18 mouse cellular contexts compared by ENCODE assay signal in the genomic region with DNA sequence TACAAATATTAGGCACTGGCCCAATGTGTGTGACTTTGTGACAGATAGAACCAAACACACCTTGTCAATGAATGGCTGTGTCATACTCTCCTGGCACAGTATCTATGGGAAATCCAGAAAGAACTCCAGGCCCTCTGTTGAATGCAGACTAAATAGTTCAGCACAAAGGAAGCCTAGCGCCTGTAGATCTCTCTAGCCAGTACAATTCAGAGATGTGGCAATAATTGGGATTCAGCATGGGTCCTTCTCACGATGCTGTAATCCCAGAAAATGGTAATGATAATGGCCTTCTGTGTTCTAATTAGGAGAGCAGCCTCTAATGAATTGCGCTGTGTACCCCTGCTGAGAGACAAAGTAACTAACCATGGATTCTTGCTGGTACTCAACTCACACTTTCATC. TPM values are rescaled to one million over a fixed set of nuclear protein-coding genes. Genes with fewer than 3 reads are reported as not detected.
DNase-seq lines count a peak whose midpoint lies in the region; ATAC-seq lines count a peak whose summit lies in the region.
"Had no signal": no experiment of that assay in that cellular context is flagged by ENCODE, and none has a peak within 500 bp of the region (broad histone marks: within the 10 kb centered on the region; RNA-seq: fewer than 3 reads in every experiment).

No protein-coding gene starts in this region.

- no peak for DNase-seq in hindbrain, embryonic 10.5 days (ENCODE audit: low spot score)
- peak; percentile 54 for DNase-seq in forebrain, embryonic 11.5 days (ENCODE audit: low spot score)
- DNase-seq in retina, embryonic 14.5 days (ENCODE audit: low spot score) = peak; percentile 69
- DNase-seq in right cerebral cortex, postnatal 25 days = no peak
- DNase-seq in layer of hippocampus, adult 9-11 months = no peak
- DNase-seq: adrenal gland, postnatal 36 days; cerebellum, adult 8-10 months; heart, adult 2 months; kidney, adult 18-20 months; kidney, postnatal 14 days; lung, postnatal 10 days; thymus, postnatal 4 days had no signal

- WGBS in hindbrain, embryonic 13.5 days = 43% methylated on average over 3 of the region's 3 CpGs
- 69% methylated on average over 3 of the region's 3 CpGs for WGBS in hindbrain, embryonic 10.5 days
- 21% methylated on average over 3 of the region's 3 CpGs for WGBS in forebrain, embryonic 11.5 days
- WGBS in hindbrain, embryonic 15.5 days = 38% methylated on average over 3 of the region's 3 CpGs

- H3K9me3 ChIP-seq in hindbrain, embryonic 13.5 days = no peaks in the 10 kb centered on the region
- peaks cover under 1% of the 10 kb centered on the region; the same call in 1 of the 2 replicates for H3K9me3 ChIP-seq in hindbrain, embryonic 10.5 days
- peaks cover under 1% of the 10 kb centered on the region for H3K9me3 ChIP-seq in forebrain, embryonic 11.5 days (ENCODE audit: control insufficient read depth, low read length)
- 0 out of 2 replicates have a peak, but pooled peaks cover under 1% of the 10 kb centered on the region for H3K9me3 ChIP-seq in hindbrain, embryonic 15.5 days
- H3K9me3 ChIP-seq: embryonic facial prominence, embryonic 13.5 days; heart, embryonic 15.5 days; limb, embryonic 15.5 days had no signal

- H3K27ac ChIP-seq in hindbrain, embryonic 13.5 days = no peak overlapping the region
- H3K27ac ChIP-seq in hindbrain, embryonic 10.5 days = no peak overlapping the region
- no peak overlapping the region for H3K27ac ChIP-seq in forebrain, embryonic 11.5 days (ENCODE audit: low read depth, low read length)
- no peak overlapping the region for H3K27ac ChIP-seq in hindbrain, embryonic 15.5 days (replicated peaks)
- H3K27ac ChIP-seq: embryonic facial prominence, embryonic 13.5 days; heart, adult 2 months; heart, embryonic 15.5 days; limb, embryonic 15.5 days had no signal

- no peak overlapping the region for H3K9ac ChIP-seq in hindbrain, embryonic 13.5 days
- no peak overlapping the region for H3K9ac ChIP-seq in forebrain, embryonic 11.5 days (ENCODE audit: low read length)
- no peak overlapping the region for H3K9ac ChIP-seq in hindbrain, embryonic 15.5 days
- H3K9ac ChIP-seq: embryonic facial prominence, embryonic 13.5 days; heart, embryonic 15.5 days; limb, embryonic 15.5 days had no signal

- no peak overlapping the region for H3K4me2 ChIP-seq in hindbrain, embryonic 13.5 days
- H3K4me2 ChIP-seq in forebrain, embryonic 11.5 days (ENCODE audit: low read depth, low read length, severe bottlenecking) = no peak overlapping the region
- no peak overlapping the region for H3K4me2 ChIP-seq in hindbrain, embryonic 15.5 days
- H3K4me2 ChIP-seq: embryonic facial prominence, embryonic 13.5 days; heart, embryonic 15.5 days; limb, embryonic 15.5 days had no signal

- peak; percentile 57; the same call in 1 of the 2 replicates for ATAC-seq in hindbrain, embryonic 13.5 days (ENCODE audit: low FRiP score)
- ATAC-seq in forebrain, embryonic 11.5 days (replicated peaks; ENCODE audit: low FRiP score) = peak; percentile 92
- peak; percentile 51; the same call in 1 of the 2 replicates for ATAC-seq in hindbrain, embryonic 15.5 days (ENCODE audit: low FRiP score, low read depth)

- no peak overlapping the region for H3K4me3 ChIP-seq in hindbrain, embryonic 13.5 days
- no peak overlapping the region for H3K4me3 ChIP-seq in hindbrain, embryonic 10.5 days
- H3K4me3 ChIP-seq in forebrain, embryonic 11.5 days (ENCODE audit: low read depth, low read length) = no peak overlapping the region
- no peak overlapping the region for H3K4me3 ChIP-seq in hindbrain, embryonic 15.5 days
- H3K4me3 ChIP-seq: embryonic facial prominence, embryonic 13.5 days; heart, adult 2 months; heart, embryonic 15.5 days; limb, embryonic 15.5 days; megakaryocyte, embryonic 14.5 days had no signal

- H3K36me3 ChIP-seq in hindbrain, embryonic 13.5 days = no peaks in the 10 kb centered on the region
- peaks cover under 1% of the 10 kb centered on the region; the same call in 1 of the 2 replicates for H3K36me3 ChIP-seq in hindbrain, embryonic 10.5 days
- no peaks in the 10 kb centered on the region for H3K36me3 ChIP-seq in forebrain, embryonic 11.5 days (ENCODE audit: control insufficient read depth, insufficient read depth, low read length)
- H3K36me3 ChIP-seq in hindbrain, embryonic 15.5 days = no peaks in the 10 kb centered on the region
- H3K36me3 ChIP-seq: embryonic facial prominence, embryonic 13.5 days; heart, embryonic 15.5 days; limb, embryonic 15.5 days had no signal

- H3K4me1 ChIP-seq in hindbrain, embryonic 13.5 days (replicated peaks) = no peaks in the 10 kb centered on the region; the same call in 1 of the 2 replicates
- H3K4me1 ChIP-seq in hindbrain, embryonic 10.5 days (replicated peaks) = peaks cover 7% of the 10 kb centered on the region; the same call in 1 of the 2 replicates
- H3K4me1 ChIP-seq in forebrain, embryonic 11.5 days (replicated peaks; ENCODE audit: control insufficient read depth, insufficient read depth, low read length) = peaks cover 3% of the 10 kb centered on the region; the same call in 1 of the 2 replicates
- no peaks in the 10 kb centered on the region for H3K4me1 ChIP-seq in hindbrain, embryonic 15.5 days (replicated peaks)
- H3K4me1 ChIP-seq: embryonic facial prominence, embryonic 13.5 days; heart, embryonic 15.5 days; limb, embryonic 15.5 days; megakaryocyte, embryonic 14.5 days had no signal

- H3K27me3 ChIP-seq in hindbrain, embryonic 13.5 days = no peaks in the 10 kb centered on the region
- H3K27me3 ChIP-seq in hindbrain, embryonic 10.5 days (ENCODE audit: insufficient read depth, poor library complexity, severe bottlenecking) = no peaks in the 10 kb centered on the region
- no peaks in the 10 kb centered on the region for H3K27me3 ChIP-seq in forebrain, embryonic 11.5 days (ENCODE audit: control insufficient read depth, insufficient read depth, low read length)
- H3K27me3 ChIP-seq in hindbrain, embryonic 15.5 days = no peaks in the 10 kb centered on the region
- H3K27me3 ChIP-seq: embryonic facial prominence, embryonic 13.5 days; heart, embryonic 15.5 days; limb, embryonic 15.5 days had no signal

RNA-seq across cellular contexts. Expression of a gene that starts 8.6 kb away (rescaled TPM):
- 19.2 and 22.8 TPM in 2 replicates for polyA plus RNA-seq in hindbrain, embryonic 13.5 days (2015; fragmentation: Nextera tagmentation; extraction: Ambion mirVana)
- 30.2 and 32.7 TPM in 2 replicates for polyA plus RNA-seq in hindbrain, embryonic 10.5 days (2016; fragmentation: Nextera tagmentation; extraction: Ambion mirVana)
- polyA plus RNA-seq in forebrain, embryonic 11.5 days (2014; fragmentation: Nextera tagmentation; extraction: Ambion mirVana) = 17.0 and 19.5 TPM in 2 replicates
- 12.8 and 18.5 TPM in 2 replicates for polyA plus RNA-seq in hindbrain, embryonic 15.5 days (2015; fragmentation: Nextera tagmentation; extraction: Ambion mirVana)

Comparison
In these comparisons a context has a peak if more than half of its experiments do, and no peak if none do; other contexts are left out.
1. DNase-seq: peak in forebrain, embryonic 11.5 days (single experiment) and retina, embryonic 14.5 days (single experiment); none in hindbrain, embryonic 10.5 days (single experiment), right cerebral cortex, postnatal 25 days (single experiment) and layer of hippocampus, adult 9-11 months (single experiment).
2. Peak in every context shown above with its lines, with median percentiles within 50 percentile points of each other: ATAC-seq.